Mouse (Mus musculus) left cerebral cortex, postnatal 14 days (tissue): ENCODE results near the gene Myh7. TPM values are rescaled to one million over a fixed set of nuclear protein-coding genes. Genes with fewer than 3 reads are reported as not detected.

Experiments used
- DNase-seq, 2 experiments: peaks; one replicate each; pipeline ENCODE4 v3.0.0; 2021 to 2022; ENCODE audit warnings: low spot score in 2 of 2, mixed read lengths in 1 of 2
- intact Hi-C: fragments of 180-260 bp; cut with DNase I; formaldehyde crosslinking; loops from one replicate; pipeline ENCODE4 v1.15.1; 2025
- microRNA-seq, 2 experiments: library from miRNA; unstranded; fragments of <30 nt; microRNA quantifications; one replicate each; pipeline ENCODE4 v1.2.0; 2022
- total RNA-seq, 2 experiments: library from RNA; stranded (reverse); gene quantifications; 2 replicates each; pipeline ENCODE4 v1.2.3; 2021

Myh7 gene
- total RNA-seq, 2 experiments from 2014 or later = 5.6 to 7.8 TPM

- no peak for DNase-seq
- intact Hi-C loops = no loop called here
These were observed 61.7 kb downstream of the Myh7 start, which contains the start of gene Il25 for GRCm38 (mm10) chr14:54932645-54933150. Gene Il25 (plus strand): TSS chr14:54932695.

- intact Hi-C loops = no loop called here
- DNase-seq = no peak
These were observed 64.0 kb downstream of the Myh7 start for GRCm38 (mm10) chr14:54930431-54930830.

GRCm38 (mm10) chr14:54929801-54930200 lies 64.6 kb downstream of the Myh7 start:
- intact Hi-C loops = no loop called here
- DNase-seq = no peak

- no peak for DNase-seq
- intact Hi-C loops = no loop called here
These were observed 67.1 kb downstream of the Myh7 start for GRCm38 (mm10) chr14:54927296-54927695.

GRCm38 (mm10) chr14:54926401-54927158 lies 67.8 kb downstream of the Myh7 start:
- DNase-seq = peak in 1 of 2 experiments; percentile 37
- intact Hi-C loops = no loop called here

GRCm38 (mm10) chr14:54925349-54926342 lies 68.8 kb downstream of the Myh7 start, which contains the start of gene Efs:
Gene Efs (minus strand): TSS chr14:54926126.
- intact Hi-C loops = no loop called here
- peak in 1 of 2 experiments; percentile 40 for DNase-seq

- DNase-seq = no peak
- intact Hi-C loops = no loop called here
These were observed 69.6 kb downstream of the Myh7 start for GRCm38 (mm10) chr14:54924641-54925348.

Small RNA genes lying within 50 kb of the gene (microRNA-seq; reads per million reads assigned to microRNA genes)
- 1.6 to 5.0 reads per million in 2 experiments for gene Mir208a
- 5.4 to 6.6 reads per million in 2 experiments for gene Mir208b

Other genes starting within 250 kb of the Myh7 start
- gene Slc7a8, start 212.7 kb downstream of the Myh7 start, total RNA-seq = 10 to 100 TPM; 68.7 to 70.6 TPM
- not detected for gene Rnf212b, start 180.5 kb downstream of the Myh7 start, total RNA-seq
- gene Homez, start 123.7 kb downstream of the Myh7 start, total RNA-seq = 10 to 100 TPM; 11.5 to 16.7 TPM
- 10 to 100 TPM; 18.2 to 19.1 TPM for gene Ppp1r3e, start 117.1 kb downstream of the Myh7 start, total RNA-seq
- 100 to 1,000 TPM; 104 to 105 TPM for gene Bcl2l2, start 111.2 kb downstream of the Myh7 start, total RNA-seq
- gene Gm20521, start 111.2 kb downstream of the Myh7 start, total RNA-seq = 1 to 10 TPM in 1 of 2 experiments, under 1 TPM in 1; 0.40 to 2.1 TPM
- 100 to 1,000 TPM; 233 to 257 TPM for gene Pabpn1, start 102.1 kb downstream of the Myh7 start, total RNA-seq
- gene Slc22a17, start 81.5 kb downstream of the Myh7 start, total RNA-seq = 100 to 1,000 TPM; 630 to 690 TPM
- 1 to 10 TPM; 5.8 to 8.1 TPM for gene Efs, start 68.5 kb downstream of the Myh7 start, total RNA-seq
- gene Il25, start 61.9 kb downstream of the Myh7 start, total RNA-seq = not detected
- 10 to 100 TPM; 38.2 to 40.8 TPM for gene Cmtm5, start 58.4 kb downstream of the Myh7 start, total RNA-seq
- gene Myh6, start 27.7 kb downstream of the Myh7 start, total RNA-seq = 1 to 10 TPM; 2.7 to 3.7 TPM
- not detected for gene Gm17428, start 17.7 kb downstream of the Myh7 start, total RNA-seq
- 10 to 100 TPM; 20.2 to 21.6 TPM for gene Ngdn, start 20.8 kb upstream of the Myh7 start, total RNA-seq
- gene Zfhx2, start 97.7 kb upstream of the Myh7 start, total RNA-seq = 10 to 100 TPM; 37.2 to 37.9 TPM
- gene Thtpa, start 100.2 kb upstream of the Myh7 start, total RNA-seq = 10 to 100 TPM; 26.7 to 28.1 TPM
- gene Ap1g2, start 112.0 kb upstream of the Myh7 start, total RNA-seq = 10 to 100 TPM; 10.4 to 12.3 TPM
- gene Jph4, start 122.3 kb upstream of the Myh7 start, total RNA-seq = 100 to 1,000 TPM; 366 to 372 TPM
- not detected for gene Dhrs2, start 227.4 kb upstream of the Myh7 start, total RNA-seq